ENCODE assay signal across 22 mouse cellular contexts in the genomic region with DNA sequence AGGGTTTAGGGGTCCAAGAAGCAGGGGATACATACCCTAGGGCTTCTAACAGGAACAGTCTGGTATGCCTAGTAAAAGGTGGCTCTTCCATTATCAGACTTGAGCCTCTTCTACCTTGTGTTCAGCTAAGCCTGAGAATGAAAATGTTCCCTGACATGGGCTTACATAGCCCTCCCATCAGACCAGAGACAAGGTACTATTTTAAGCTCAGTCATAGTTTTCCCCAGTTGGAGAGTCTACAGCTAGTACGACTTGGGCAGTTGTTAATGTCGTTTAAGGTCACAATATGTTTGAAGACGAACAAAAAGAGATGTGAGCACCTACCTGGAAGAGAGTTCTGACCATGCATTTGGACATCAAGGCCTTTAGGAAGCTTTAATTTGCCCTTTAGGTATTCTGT. TPM values are rescaled to one million over a fixed set of nuclear protein-coding genes. Genes with fewer than 3 reads are reported as not detected.
DNase-seq lines count a peak whose midpoint lies in the region; ATAC-seq and TF ChIP-seq lines count a peak whose summit lies in the region.
"Had no signal": no experiment of that assay in that cellular context is flagged by ENCODE, and none has a peak within 500 bp of the region (broad histone marks: within the 10 kb centered on the region; RNA-seq: fewer than 3 reads in every experiment).

No protein-coding gene starts in this region.

- H3K27ac ChIP-seq in heart, adult 2 months, result peak overlapping the region; percentile 77
- peak overlapping the region; percentile 82; the same call in 1 of the 2 replicates for H3K27ac ChIP-seq in embryonic fibroblast, embryonic 13.5 days (ENCODE audit: insufficient read depth, low read length)
- H3K27ac ChIP-seq in heart, embryonic 14.5 days (replicated peaks in 1 of 2; ENCODE audit: control insufficient read depth in 1 of 2, insufficient read depth in 1 of 2, low read depth in 2 of 2, low read length in 2 of 2), result peak overlapping the region; percentile 92 to 93
- H3K27ac ChIP-seq in liver, postnatal 0 days (ENCODE audit: low read depth), result 0 out of 2 replicates have a peak overlapping the region, but pooled peaks have one; percentile 37
- H3K27ac ChIP-seq: embryonic facial prominence, embryonic 12.5 days; hindbrain, embryonic 12.5 days; limb, embryonic 15.5 days; midbrain, embryonic 10.5 days had no signal

- no peak for TF ChIP-seq CTCF in heart, adult 2 months (IDR thresholded peaks at IDR 0.05)
- TF ChIP-seq CTCF in embryonic fibroblast, embryonic 13.5 days (IDR thresholded peaks at IDR 0.05; ENCODE audit: borderline replicate concordance, insufficient read depth, low read length), result no peak
- TF ChIP-seq CTCF in liver, postnatal 0 days (IDR thresholded peaks at IDR 0.05; ENCODE audit: low read depth), result no peak

- peaks cover 3% of the 10 kb centered on the region for H3K4me1 ChIP-seq in heart, adult 2 months (ENCODE audit: control insufficient read depth, insufficient read depth, low read length)
- H3K4me1 ChIP-seq in embryonic fibroblast, embryonic 13.5 days (ENCODE audit: control insufficient read depth, insufficient read depth, low read length), result peaks cover 8% of the 10 kb centered on the region
- H3K4me1 ChIP-seq in heart, embryonic 14.5 days (ENCODE audit: control insufficient read depth in 2 of 2, insufficient read depth in 2 of 2, low read length in 2 of 2), result peaks cover 4 to 32% of the 10 kb centered on the region in 2 experiments
- peaks cover 21% of the 10 kb centered on the region for H3K4me1 ChIP-seq in liver, postnatal 0 days (ENCODE audit: insufficient read depth)
- H3K4me1 ChIP-seq: embryonic facial prominence, embryonic 12.5 days; hindbrain, embryonic 12.5 days; limb, embryonic 15.5 days; midbrain, embryonic 10.5 days had no signal

- 50% methylated on average over 3 of the region's 3 CpGs for WGBS in heart, adult 2 months
- WGBS in heart, embryonic 14.5 days, result 29% methylated on average over 3 of the region's 3 CpGs
- 72% methylated on average over 3 of the region's 3 CpGs for WGBS in liver, postnatal 0 days (ENCODE audit: insufficient replicate concordance)

- peaks cover 53% of the 10 kb centered on the region for H3K36me3 ChIP-seq in heart, adult 2 months (ENCODE audit: control insufficient read depth, insufficient read depth, low read length)
- H3K36me3 ChIP-seq in heart, embryonic 14.5 days (ENCODE audit: control insufficient read depth, insufficient read depth, low read length), result peaks cover 38% of the 10 kb centered on the region
- H3K36me3 ChIP-seq in liver, postnatal 0 days (replicated peaks; ENCODE audit: insufficient read depth, low read length), result peaks cover 21% of the 10 kb centered on the region

- no peak overlapping the region for H3K4me3 ChIP-seq in heart, adult 2 months
- H3K4me3 ChIP-seq in embryonic fibroblast, embryonic 13.5 days (ENCODE audit: insufficient read depth, low read length), result no peak overlapping the region
- H3K4me3 ChIP-seq in heart, embryonic 14.5 days (ENCODE audit: control insufficient read depth in 1 of 2, insufficient read depth in 1 of 2, low read depth in 1 of 2, low read length in 2 of 2), result no peak overlapping the region
- H3K4me3 ChIP-seq in liver, postnatal 0 days (ENCODE audit: low read depth, low read length), result no peak overlapping the region
- H3K4me3 ChIP-seq: embryonic facial prominence, embryonic 12.5 days; hindbrain, embryonic 12.5 days; limb, embryonic 15.5 days; midbrain, embryonic 10.5 days had no signal

- peaks cover 6% of the 10 kb centered on the region; the same call in 1 of the 2 replicates for H3K79me2 ChIP-seq in heart, adult 2 months (replicated peaks; ENCODE audit: control insufficient read depth, insufficient read depth, low read length)

- ATAC-seq in heart, embryonic 14.5 days (ENCODE audit: insufficient number of reproducible peaks, insufficient read depth, low FRiP score, low read depth), result peak; percentile 62
- ATAC-seq in liver, postnatal 0 days, result no peak
- no peak for ATAC-seq in cerebellum, adult (ENCODE audit: insufficient number of reproducible peaks, low FRiP score, low TSS enrichment)
- no peak for ATAC-seq in megakaryocyte progenitor cell, adult 5-6 weeks (replicated peaks; ENCODE audit: poor library complexity)
- ATAC-seq: forebrain, embryonic 14.5 days had no signal

- no peaks in the 10 kb centered on the region for H3K9me3 ChIP-seq in heart, embryonic 14.5 days (ENCODE audit: control insufficient read depth, low read length)
- no peaks in the 10 kb centered on the region for H3K9me3 ChIP-seq in liver, postnatal 0 days (ENCODE audit: low read length)
- H3K9me3 ChIP-seq: embryonic facial prominence, embryonic 12.5 days; hindbrain, embryonic 12.5 days; limb, embryonic 15.5 days; midbrain, embryonic 10.5 days had no signal

- H3K9ac ChIP-seq in heart, adult 2 months (ENCODE audit: low read depth, low read length), result peak overlapping the region; percentile 74
- H3K9ac ChIP-seq in heart, embryonic 14.5 days (ENCODE audit: low read length), result peak overlapping the region; percentile 57; the same call in 1 of the 2 replicates
- no peak overlapping the region for H3K9ac ChIP-seq in liver, postnatal 0 days (replicated peaks)
- H3K9ac ChIP-seq: embryonic facial prominence, embryonic 12.5 days; hindbrain, embryonic 12.5 days; limb, embryonic 15.5 days had no signal

- TF ChIP-seq POLR2A in heart, adult 2 months (IDR thresholded peaks at IDR 0.05; ENCODE audit: insufficient read depth, low read depth, low read length), result peak; percentile 63
- no peak for TF ChIP-seq POLR2A in embryonic fibroblast, embryonic 13.5 days (IDR thresholded peaks at IDR 0.05; ENCODE audit: low read depth, low read length)

- peak overlapping the region; percentile 42 for H3K4me2 ChIP-seq in heart, embryonic 14.5 days (ENCODE audit: low read length)
- no peak overlapping the region for H3K4me2 ChIP-seq in liver, postnatal 0 days (ENCODE audit: low read depth, low read length)
- H3K4me2 ChIP-seq: embryonic facial prominence, embryonic 12.5 days; hindbrain, embryonic 12.5 days; limb, embryonic 15.5 days had no signal

- no peaks in the 10 kb centered on the region for H3K27me3 ChIP-seq in heart, adult 2 months (ENCODE audit: control insufficient read depth, insufficient read depth, low read length)
- H3K27me3 ChIP-seq in heart, embryonic 14.5 days (ENCODE audit: control insufficient read depth, insufficient read depth, low read length), result no peaks in the 10 kb centered on the region
- no peaks in the 10 kb centered on the region for H3K27me3 ChIP-seq in liver, postnatal 0 days (ENCODE audit: insufficient read depth, low read length)
- H3K27me3 ChIP-seq: embryonic facial prominence, embryonic 12.5 days; hindbrain, embryonic 12.5 days; limb, embryonic 15.5 days had no signal

- intact Hi-C loops in heart, adult 2 months (cut with DNase I), result no loop called here

- DNase-seq in heart, adult 2 months, result no peak
- no peak for DNase-seq in heart, postnatal 4 days
- DNase-seq in liver, postnatal 0 days, result no peak
- DNase-seq in adrenal gland, postnatal 25 days, result no peak
- DNase-seq: cerebellum, postnatal 10 days; kidney, adult 8-10 months; kidney, postnatal 14 days; thymus, postnatal 25 days had no signal

- TF ChIP-seq EP300 in heart, adult 2 months (IDR thresholded peaks at IDR 0.05; ENCODE audit: insufficient read depth, low read depth, low read length), result no peak
- TF ChIP-seq EP300 in liver, postnatal 0 days (IDR thresholded peaks at IDR 0.05; ENCODE audit: low read depth), result no peak

RNA-seq across cellular contexts. Expression of gene Fyco1, which starts 7.2 kb away (rescaled TPM):
- 100 to 1,000 TPM; 251 to 262 TPM for total RNA-seq in heart, adult 2 months (2021)
- 55.5 and 101 TPM in 2 replicates for polyA plus RNA-seq in heart, adult 2 months (2012; rRNA removed)
- total RNA-seq in heart, postnatal 4 days (2021), result 100 to 1,000 TPM; 156 to 161 TPM
- 25.2 and 29.2 TPM in 2 replicates for polyA plus RNA-seq in embryonic fibroblast, embryonic 13.5 days (2011; ENCODE audit: insufficient read length, low read depth, missing spikeins)
- polyA plus RNA-seq in heart, embryonic 14.5 days (2014; fragmentation: Nextera tagmentation; extraction: Ambion mirVana), result 33.1 and 36.3 TPM in 2 replicates
- polyA plus RNA-seq in liver, postnatal 0 days (2015; fragmentation: Nextera tagmentation; extraction: Ambion mirVana), result 3.3 and 4.3 TPM in 2 replicates
- 45.6 and 65.1 TPM in 2 replicates for total RNA-seq in adrenal gland, postnatal 25 days (2021)
- total RNA-seq in megakaryocyte progenitor cell, adult 5-6 weeks (2015), result 13.0 and 16.4 TPM in 2 replicates
- total RNA-seq in megakaryocyte progenitor cell, adult 5-6 weeks (2017), result 10.9 and 14.6 TPM in 2 replicates

RNA-seq across cellular contexts. Expression of gene Xcr1, which starts 17.4 kb away (rescaled TPM):
- total RNA-seq in heart, adult 2 months (2021), result not detected
- 0.14 and 0.32 TPM in 2 replicates for polyA plus RNA-seq in heart, adult 2 months (2012; rRNA removed)
- not detected for total RNA-seq in heart, postnatal 4 days (2021)
- polyA plus RNA-seq in embryonic fibroblast, embryonic 13.5 days (2011; ENCODE audit: insufficient read length, low read depth, missing spikeins), result not detected in 2 replicates
- not detected in 2 replicates for polyA plus RNA-seq in heart, embryonic 14.5 days (2014; fragmentation: Nextera tagmentation; extraction: Ambion mirVana)
- polyA plus RNA-seq in liver, postnatal 0 days (2015; fragmentation: Nextera tagmentation; extraction: Ambion mirVana), result 0.11 TPM in 2 replicates
- 0.18 TPM in 1 of 2 replicates, not detected in the other for total RNA-seq in adrenal gland, postnatal 25 days (2021)
- 0.10 and 0.15 TPM in 2 replicates for total RNA-seq in megakaryocyte progenitor cell, adult 5-6 weeks (2015)
- total RNA-seq in megakaryocyte progenitor cell, adult 5-6 weeks (2017), result 0.37 and 0.54 TPM in 2 replicates
- total RNA-seq: gastrocnemius, adult 18-20 months; granulocyte monocyte progenitor cell, adult 5-6 weeks; layer of hippocampus, adult 8-10 months; left cerebral cortex, postnatal 25 days had no signal
- polyA plus RNA-seq: embryonic facial prominence, embryonic 12.5 days; neural tube, embryonic 11.5 days had no signal

RNA-seq across cellular contexts. Expression of gene Cxcr6, which starts 38.2 kb away (rescaled TPM):
- under 1 TPM in 1 of 2 experiments, not detected in 1; 0.16 TPM for total RNA-seq in heart, adult 2 months (2021)
- 0.15 and 0.37 TPM in 2 replicates for polyA plus RNA-seq in heart, adult 2 months (2012; rRNA removed)
- total RNA-seq in heart, postnatal 4 days (2021), result not detected
- 0.91 and 4.1 TPM in 2 replicates for polyA plus RNA-seq in embryonic fibroblast, embryonic 13.5 days (2011; ENCODE audit: insufficient read length, low read depth, missing spikeins)
- 0.14 and 0.47 TPM in 2 replicates for polyA plus RNA-seq in heart, embryonic 14.5 days (2014; fragmentation: Nextera tagmentation; extraction: Ambion mirVana)
- polyA plus RNA-seq in liver, postnatal 0 days (2015; fragmentation: Nextera tagmentation; extraction: Ambion mirVana), result 0.49 and 0.56 TPM in 2 replicates
- not detected in 2 replicates for total RNA-seq in adrenal gland, postnatal 25 days (2021)
- not detected in 2 replicates for total RNA-seq in megakaryocyte progenitor cell, adult 5-6 weeks (2015)
- total RNA-seq in megakaryocyte progenitor cell, adult 5-6 weeks (2017), result 0.21 TPM in 1 of 2 replicates, not detected in the other
- total RNA-seq: granulocyte monocyte progenitor cell, adult 5-6 weeks; layer of hippocampus, adult 8-10 months; left cerebral cortex, postnatal 25 days had no signal

Comparison
In these comparisons a context has a peak if more than half of its experiments do, and no peak if none do; other contexts are left out.
1. H3K27ac ChIP-seq: peak in every context shown above with its lines; median percentile 92 in heart, embryonic 14.5 days; 82 in embryonic fibroblast, embryonic 13.5 days; 77 in heart, adult 2 months; 37 in liver, postnatal 0 days.